Mouse (Mus musculus): ENCODE measurements at regions not wholly inside any gene's neighbourhood (a gene's known extent, or its start where the extent isn't known, plus 50 kb on each side); places are given as distances from the start of the nearest gene placed in this dataset.

GRCm38 (mm10) chr4:8921477-8922385, 682.9 kb upstream of the Car8 start:
- H3K36me3 ChIP-seq, result no peaks in the 10 kb centered on the region
- H3K27me3 ChIP-seq, result peaks cover 7% of the 10 kb centered on the region; the same call in 1 of the 2 replicates
- H3K4me2 ChIP-seq, result peak overlapping the region; percentile 54
- peak overlapping the region; percentile 19; the same call in 1 of the 2 replicates for H3K4me3 ChIP-seq (replicated peaks)
- no peak overlapping the region for H3K27ac ChIP-seq
- peak overlapping the region; percentile 47 for H3K9ac ChIP-seq (replicated peaks)
- ATAC-seq (ENCODE audit: insufficient number of reproducible peaks, insufficient read depth, low FRiP score, low TSS enrichment, low read depth), result peak; percentile 38; the same call in 1 of the 2 replicates
- WGBS, result 9% methylated on average over 31 of the region's 31 CpGs
- H3K9me3 ChIP-seq, result no peaks in the 10 kb centered on the region
- H3K4me1 ChIP-seq (replicated peaks), result peaks cover 45% of the 10 kb centered on the region

- H3K9ac ChIP-seq (replicated peaks), result no peak overlapping the region
- H3K27me3 ChIP-seq, result peaks cover 7% of the 10 kb centered on the region; the same call in 1 of the 2 replicates
- no peak for ATAC-seq (ENCODE audit: insufficient number of reproducible peaks, insufficient read depth, low FRiP score, low TSS enrichment, low read depth)
- peaks cover 53% of the 10 kb centered on the region for H3K4me1 ChIP-seq (replicated peaks)
- no peaks in the 10 kb centered on the region for H3K36me3 ChIP-seq
- H3K27ac ChIP-seq, result 0 out of 2 replicates have a peak overlapping the region, but pooled peaks have one; percentile 23
- no peaks in the 10 kb centered on the region for H3K9me3 ChIP-seq
- H3K4me3 ChIP-seq (replicated peaks), result no peak overlapping the region
- no peak overlapping the region for H3K4me2 ChIP-seq
- WGBS, result 42% methylated on average over 2 of the region's 2 CpGs
Measured at GRCm38 (mm10) chr4:8920306-8920705, 681.5 kb upstream of the Car8 start.

- Histone ChIP-seq H3K27ac (no peak overlapping the region), H3K4me2 (no peak overlapping the region), H3K4me1 (replicated peaks) (peaks cover 53% of the 10 kb centered on the region), H3K9me3 (no peaks in the 10 kb centered on the region), H3K4me3 (replicated peaks) (no peak overlapping the region), H3K9ac (replicated peaks) (no peak overlapping the region), H3K27me3 (peaks cover 7% of the 10 kb centered on the region; the same call in 1 of the 2 replicates), H3K36me3 (no peaks in the 10 kb centered on the region)
- ATAC-seq (ENCODE audit: insufficient number of reproducible peaks, insufficient read depth, low FRiP score, low TSS enrichment, low read depth), result no peak
- 83% methylated on average over 9 of the region's 9 CpGs for WGBS
Measured at GRCm38 (mm10) chr4:8919366-8919984, 680.6 kb upstream of the Car8 start.
